Mouse (Mus musculus) right cerebral cortex, postnatal 10 days (tissue): ENCODE results near the gene M1ap.
A peak's percentile ranks its signal among the peaks of the same experiment; 100 is the strongest.

ENCODE experiments used
- DNase-seq, 2 experiments: peaks; one replicate each; pipeline ENCODE4 v3.0.0; 2021; ENCODE audit warnings: low spot score in 2 of 2

M1ap gene

DNA sequence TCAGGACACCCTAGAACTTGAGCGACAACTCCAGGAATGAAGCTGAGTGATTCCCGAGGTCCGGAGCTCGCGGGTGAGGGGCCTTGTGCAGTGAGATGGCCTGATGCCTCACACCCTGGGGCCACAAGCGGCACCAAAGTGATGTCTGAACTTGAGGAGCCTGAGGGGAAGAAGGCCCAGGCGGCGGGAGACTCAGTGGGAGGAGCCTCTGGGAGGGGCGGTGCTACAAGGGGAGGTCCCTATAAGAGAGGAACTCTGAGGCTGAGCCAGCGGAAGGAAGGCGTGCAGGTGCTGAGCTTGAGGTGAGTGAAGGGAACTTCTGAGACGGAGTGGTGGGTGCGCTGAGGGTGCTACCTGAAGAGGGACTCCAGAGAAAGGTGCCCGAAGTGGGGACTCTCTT lies at the start of gene M1ap:
TSS of gene M1ap (plus strand) at position 252 of the 400 bp plus-strand sequence.
- DNase-seq: no peak

DNA sequence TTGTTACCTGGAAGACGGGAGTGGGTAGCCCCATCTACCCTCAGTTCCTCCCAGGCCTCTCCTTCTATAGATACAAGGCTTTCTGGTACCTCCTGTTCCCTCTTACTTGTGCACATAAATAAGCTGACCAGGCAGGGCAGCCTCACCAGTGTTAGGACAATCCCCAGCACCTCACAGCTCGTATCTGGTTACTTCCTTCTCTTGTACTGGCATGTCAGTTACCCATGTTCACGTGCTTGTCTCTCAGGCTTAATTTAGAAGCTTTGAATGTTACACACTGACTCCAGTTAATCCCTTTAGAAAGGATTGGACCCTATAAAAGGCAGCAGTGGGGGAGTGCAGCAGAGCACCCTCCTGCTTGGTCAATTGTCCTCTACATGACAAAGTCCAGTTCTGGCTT lies 49.4 kb upstream of the M1ap start:
- DNase-seq: no peak

DNA sequence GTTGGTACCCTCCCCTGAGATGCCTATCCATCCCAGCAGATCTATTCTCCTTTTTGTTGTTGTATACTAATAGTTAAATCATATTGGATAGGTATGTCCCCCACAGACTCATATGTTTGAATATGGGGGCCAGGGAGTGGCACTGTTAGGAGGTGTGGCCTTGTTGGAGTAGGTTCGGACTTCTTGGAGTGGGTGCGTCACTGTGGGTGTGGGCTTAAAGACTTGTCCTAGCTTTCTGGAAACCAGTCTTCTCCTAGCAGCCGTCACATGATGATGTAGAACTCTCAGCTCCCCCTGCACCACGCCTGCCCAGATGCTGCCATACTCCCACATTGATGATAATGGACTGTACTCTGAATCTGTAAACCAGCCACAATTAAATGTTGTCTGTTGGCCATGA lies 48.5 kb upstream of the M1ap start:
- no peak for DNase-seq

DNA sequence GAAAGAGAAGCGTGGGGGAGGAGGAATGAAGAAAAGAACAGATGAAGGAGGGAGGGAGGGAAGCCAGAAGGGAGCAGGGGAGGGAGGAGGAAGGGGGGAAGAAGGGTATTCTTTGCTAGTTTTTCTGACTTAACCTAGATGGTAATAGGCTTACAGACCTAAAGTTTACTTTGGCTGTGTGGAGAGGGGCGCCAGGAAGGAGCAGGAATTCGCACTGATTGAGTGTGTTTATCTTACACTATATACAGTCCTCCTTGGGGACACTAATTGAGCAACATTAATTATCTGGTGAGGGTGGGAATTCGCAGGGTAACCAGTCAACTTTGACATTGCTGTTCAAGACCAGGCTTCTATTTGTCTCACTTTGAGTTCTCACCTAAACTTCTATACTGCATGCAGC lies 48.0 kb upstream of the M1ap start:
- no peak for DNase-seq

DNA sequence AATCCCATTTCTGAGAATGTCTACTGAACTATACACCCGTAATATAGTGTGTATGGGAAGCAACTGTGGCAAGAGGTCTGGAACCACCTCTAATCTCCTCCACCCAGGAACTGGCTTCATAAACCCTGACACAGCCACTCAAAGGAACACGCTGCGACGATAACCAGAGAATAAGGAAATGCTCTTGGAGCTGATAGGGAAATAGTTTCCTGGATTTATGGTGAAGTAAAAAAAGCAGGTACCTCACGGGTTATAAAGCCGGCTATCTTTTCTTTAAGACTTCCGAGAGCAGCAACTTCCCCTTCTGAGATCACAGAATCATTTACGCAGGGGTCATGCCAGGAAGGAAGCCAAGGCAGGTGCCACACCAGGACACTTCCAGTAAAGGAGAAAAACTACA lies 44.1 kb upstream of the M1ap start:
- no peak for DNase-seq

DNA sequence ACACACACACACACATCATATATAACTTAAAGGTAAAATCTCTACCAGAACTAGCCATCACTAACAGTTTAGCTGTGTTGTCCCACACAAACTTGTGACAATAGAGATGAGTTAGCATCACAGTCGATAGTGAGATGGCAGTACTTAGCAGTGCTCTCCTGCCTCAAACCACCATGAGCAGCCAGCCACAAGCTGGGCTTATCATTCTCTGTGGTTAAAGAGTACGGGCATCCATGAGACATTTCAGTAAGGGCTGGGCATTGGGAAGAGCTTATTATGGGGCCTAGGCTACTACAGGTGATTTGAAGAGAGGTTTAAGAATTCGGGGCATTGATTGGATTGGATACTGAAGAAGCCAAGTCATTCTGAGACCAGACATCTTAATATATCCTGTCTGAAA lies 39.7 kb upstream of the M1ap start:
- DNase-seq: no peak

DNA sequence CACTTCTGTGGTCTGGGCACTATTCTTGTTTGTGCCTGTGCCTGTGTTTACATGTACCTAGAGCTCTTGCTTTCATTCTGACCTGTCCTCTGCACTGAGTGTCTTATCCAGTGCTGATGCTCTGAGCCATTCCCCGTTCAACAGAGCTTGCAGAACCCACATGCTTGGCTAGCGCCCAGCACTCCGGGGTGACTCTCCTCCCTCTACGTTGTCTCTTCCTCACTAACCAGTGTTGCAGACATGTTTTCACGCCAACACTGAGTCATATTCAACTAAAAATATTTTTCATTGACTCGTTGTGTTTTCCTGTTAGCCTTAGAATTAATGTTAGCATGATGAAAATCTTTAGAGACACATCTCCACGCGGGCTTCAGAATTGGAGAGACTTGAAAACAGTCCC lies 38.7 kb upstream of the M1ap start:
- DNase-seq: no peak

DNA sequence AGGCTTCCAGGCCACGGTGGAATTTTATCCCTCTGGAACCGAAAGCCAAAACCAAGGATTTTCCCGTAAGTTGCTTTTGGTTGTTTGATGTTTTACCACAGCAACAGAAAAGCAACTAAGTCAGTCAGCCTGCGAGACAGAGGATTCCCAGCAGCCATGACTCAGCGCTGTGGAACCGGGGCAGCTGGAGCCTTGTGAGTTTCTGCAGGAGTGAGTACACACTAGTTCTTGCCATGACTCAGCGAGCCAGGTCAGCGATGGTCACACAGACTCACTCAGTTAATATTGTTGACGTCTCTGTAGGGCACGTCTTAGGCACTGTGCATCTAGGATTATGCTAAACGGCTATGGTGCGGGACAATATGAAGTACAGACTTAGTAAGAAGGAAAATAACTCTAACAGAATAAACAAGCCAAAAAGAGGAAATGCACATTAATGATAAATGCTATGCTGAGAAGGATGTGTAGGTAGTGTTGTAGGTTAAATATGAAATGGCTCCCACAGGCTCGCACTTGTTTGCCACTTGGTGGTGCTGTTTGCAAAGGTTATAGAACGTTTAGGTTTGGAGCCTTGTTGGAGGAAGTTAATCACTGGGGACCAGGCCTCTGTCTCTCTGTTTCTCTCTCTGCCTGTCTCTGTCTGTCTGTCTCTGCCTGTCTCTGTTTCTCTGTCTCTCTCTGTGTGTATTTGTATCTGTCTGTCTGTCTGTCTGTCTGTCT lies 37.4 kb upstream of the M1ap start:
- peak; percentile 57 to 60 for DNase-seq

DNA sequence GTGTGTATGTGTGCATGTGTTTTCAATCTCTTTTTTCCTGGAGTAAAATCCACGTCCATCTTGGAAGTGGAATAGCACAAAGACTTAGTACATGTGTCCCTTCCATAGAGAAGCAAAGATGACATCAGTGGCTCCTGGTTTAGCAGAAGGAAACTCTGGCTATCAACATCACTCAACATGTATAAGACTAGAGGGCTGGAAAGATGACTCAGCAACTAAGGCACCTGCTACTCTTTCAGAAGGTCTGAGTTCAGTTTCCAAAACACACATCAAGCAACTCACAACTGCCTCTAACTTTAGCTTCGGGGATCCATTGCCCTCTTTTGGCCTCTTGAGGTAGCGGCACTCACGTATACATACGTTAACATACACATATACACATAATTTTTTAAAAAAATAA lies 35.4 kb upstream of the M1ap start:
- no peak for DNase-seq

DNA sequence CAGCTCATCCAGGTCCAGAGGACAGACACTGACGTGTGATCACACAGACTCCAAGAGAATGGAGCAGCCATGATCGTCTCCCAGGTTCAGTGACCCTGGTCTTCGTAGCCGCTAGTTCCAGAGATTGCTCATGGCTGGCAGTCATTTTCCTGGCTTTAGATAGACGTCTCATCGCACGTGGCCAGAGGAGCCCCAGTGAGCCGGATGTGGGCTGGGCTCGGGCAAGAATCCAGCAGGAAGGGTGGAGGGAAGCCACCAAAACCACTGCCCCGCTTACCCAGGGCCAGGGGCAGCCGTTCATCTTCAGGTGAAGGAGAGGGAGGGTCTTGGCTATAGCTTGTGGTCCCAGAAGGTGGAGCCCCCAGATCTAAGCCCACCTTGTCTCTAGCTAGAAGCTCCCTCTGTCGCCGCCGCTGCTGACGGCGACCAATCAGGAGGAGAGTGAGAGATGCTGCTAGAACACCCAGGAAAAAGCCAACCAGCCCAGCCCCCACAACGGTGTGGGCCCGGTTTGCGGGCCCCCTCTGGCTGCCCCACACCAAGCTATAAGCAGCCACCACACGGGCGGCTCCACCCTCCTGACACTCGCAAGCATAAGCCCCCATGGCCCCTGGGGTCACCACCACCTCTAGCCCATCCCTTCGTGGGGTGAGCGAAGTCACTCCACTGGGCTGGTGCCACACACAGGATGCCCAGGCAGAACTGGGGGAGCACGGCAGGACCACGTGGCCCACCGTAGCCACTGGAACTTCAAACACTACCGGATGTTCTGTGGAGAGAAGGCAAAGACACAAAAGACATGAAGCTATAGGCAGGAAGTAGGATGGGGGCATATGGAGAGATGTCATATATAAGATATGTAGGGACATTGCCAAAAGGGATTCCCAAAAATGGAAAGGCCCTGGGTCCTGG lies 33.1 kb upstream of the M1ap start:
- no peak for DNase-seq

DNA sequence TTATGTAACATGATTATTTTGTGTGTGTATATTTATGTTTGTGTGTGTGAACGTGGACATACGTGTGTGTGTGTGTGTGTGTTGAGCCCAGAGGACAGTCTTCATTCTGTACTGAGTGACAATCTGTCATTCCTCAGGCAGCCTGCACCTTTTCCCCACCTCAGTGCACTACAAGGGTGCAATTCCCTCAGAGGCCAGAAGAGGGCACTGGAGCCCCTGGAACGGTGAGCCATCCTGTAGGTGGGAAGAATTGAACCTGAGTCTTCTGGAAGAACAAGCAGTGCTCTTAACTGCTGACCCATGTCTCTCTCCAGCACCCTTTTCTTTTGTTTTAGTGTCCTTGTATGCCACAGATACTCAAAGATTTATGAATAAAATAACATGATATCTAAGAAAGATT lies 30.8 kb upstream of the M1ap start:
- DNase-seq: peak; percentile 55 to 72

DNA sequence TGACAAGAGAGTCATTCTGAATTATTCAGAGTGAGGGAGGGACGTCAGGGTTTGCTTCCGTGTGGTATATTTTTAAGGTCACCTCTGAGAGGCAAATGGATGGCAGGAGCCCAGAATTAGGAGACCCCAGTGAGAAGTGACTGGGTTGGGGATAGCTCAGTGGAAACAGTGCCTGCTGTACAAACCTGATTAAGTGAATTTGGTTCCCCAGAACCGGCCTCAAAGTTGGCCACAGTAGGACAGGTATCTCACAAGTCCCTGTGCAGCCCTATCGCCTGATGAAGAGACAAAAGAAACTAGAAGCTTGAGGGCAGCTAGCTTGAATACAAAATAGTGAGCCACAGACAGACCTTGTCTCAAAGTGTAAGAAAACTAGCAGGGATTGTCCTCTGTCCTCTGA lies 30.2 kb upstream of the M1ap start:
- DNase-seq: no peak

DNA sequence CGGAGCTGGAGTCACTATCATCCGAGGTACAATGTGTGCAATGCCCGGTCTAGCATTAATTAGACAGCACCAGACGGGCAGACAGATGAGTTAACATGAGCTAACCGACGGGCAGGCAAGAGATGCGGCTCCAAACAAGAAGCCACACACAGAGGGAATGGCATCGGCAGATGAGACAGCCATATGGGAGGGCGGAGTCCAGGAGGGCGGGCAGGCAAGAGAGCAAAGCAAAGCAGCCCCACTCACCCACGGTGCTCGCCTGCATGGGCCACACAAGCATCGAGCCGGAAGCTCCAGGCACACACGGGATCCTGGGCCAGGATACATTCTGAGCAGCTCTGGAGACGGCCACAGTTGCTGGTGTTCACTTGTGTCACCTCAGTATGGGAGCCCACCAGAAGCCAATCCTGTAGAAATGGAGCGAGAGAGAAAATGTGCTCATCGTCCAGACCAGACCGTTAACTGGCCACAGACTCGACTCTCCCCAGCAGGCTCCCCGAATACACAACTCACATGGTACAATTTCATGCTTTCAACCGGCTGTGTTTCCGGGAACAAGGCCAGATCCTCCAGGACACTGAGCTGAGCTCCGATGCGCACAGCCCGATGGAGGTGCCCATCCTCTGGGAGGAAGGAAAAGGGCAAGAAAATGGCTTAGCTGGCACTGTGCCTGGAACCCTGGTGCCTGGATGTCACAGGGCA lies 29.5 kb upstream of the M1ap start:
- DNase-seq: peak; percentile 64 to 72

DNA sequence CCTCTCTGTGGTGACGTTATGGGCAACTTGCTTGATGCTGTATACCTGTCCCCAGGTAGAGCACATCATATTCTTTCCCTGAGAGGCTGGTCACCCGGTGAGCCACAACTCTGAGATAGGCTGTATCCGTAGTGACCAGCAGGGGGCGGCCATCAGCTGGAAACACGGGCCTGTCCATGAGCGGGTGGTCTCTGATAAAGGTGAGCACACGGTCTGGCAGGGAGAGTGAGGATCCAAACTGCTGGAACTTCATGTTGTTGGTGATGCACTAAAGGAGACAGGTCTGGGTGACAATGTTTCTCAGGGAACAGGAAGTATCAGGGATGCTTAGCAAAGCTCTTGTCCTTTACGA lies 28.9 kb upstream of the M1ap start:
- peak; percentile 62 to 69 for DNase-seq

DNA sequence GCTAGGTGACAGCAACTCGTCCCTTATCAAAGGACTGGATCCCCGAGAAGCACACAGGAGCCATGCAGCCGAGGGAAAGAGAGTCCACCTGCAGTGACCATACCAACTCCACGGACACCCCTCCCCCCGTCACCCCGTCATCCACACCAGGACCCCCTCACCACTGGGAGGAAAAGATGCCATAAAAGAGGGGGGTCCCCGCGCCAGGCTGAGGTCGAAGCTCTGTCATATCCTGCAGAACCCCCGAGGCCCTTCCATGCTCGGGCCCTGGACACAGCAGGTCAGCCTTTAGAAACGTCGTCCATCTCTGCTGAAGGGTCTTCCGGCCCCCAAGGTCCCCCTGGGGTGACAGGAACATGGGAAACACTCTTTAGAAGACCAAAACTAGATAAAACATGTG lies 28.3 kb upstream of the M1ap start:
- DNase-seq: no peak

DNA sequence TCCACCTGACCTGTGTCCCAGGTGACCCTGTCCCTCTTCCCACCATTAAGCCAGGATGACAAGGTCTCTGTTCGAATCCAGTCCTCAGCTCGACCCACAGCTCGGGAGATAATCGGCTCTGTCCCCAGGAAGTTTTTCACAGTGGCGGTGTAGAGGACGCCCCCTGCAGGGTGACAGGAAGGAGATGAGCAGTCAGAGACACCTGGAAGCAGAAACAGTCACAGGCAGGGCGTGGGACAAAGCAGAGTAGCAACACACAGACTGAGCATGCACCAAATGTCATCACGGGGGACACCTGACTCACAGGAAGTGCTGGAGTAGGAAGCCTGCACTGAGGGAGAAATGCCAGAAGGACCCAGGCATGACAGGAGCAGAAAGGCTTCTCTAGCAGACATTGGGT lies 27.2 kb upstream of the M1ap start:
- DNase-seq: no peak

DNA sequence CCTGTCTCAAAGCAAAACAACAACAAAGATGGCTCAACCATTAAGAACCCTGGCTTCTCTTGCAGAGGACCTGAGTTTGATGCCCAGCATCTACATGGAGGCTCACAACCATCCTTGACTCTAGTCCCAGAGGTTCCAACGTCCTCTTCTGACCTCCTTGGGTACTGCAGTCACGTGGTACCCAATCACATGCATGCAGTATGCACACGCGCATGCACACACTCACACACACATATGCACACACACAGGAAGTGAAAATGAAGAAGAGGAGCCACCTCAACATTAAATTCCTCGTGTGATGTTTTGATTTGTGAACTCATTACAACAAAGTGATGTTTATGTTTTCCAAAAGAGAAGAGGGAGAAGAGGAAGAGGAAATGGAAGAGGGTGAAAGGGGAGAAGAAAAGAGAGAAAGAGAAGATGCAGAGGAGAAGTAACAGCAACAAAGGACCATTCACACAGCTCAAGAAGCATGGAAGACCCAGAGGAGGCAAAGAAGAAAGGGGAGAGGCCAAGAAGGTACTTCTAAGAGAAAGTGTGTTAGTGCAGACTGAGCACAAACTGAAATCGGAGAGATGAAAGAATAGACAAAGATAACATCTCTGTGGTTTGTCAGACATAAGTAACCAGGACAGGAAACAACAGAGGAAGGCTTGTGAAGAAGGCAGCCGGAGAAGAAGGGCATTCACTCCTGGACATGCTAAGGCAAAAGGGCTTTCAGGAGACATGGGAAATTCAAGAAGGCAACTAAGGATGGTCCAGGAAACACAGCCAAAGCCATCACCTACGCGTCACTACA lies 25.1 kb upstream of the M1ap start:
- DNase-seq: no peak

DNA sequence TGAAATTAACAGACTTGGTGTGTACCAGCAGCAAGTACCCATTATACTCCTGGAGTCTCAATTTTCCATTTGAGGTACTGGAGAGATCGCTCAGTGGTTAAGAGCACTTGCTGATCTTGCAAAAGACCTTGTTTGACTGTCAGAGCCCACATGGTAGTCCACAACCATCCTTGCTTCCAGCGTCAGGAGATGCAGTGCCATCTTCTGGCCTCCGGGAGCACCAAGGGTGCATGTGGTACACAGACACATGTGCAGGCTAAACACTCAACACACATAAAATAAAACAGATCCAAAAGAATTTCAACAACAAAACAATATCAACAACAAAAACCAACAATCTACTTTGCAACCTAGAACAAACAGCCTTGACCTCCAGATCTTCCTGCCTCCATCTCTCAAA lies 21.7 kb upstream of the M1ap start:
- no peak for DNase-seq

DNA sequence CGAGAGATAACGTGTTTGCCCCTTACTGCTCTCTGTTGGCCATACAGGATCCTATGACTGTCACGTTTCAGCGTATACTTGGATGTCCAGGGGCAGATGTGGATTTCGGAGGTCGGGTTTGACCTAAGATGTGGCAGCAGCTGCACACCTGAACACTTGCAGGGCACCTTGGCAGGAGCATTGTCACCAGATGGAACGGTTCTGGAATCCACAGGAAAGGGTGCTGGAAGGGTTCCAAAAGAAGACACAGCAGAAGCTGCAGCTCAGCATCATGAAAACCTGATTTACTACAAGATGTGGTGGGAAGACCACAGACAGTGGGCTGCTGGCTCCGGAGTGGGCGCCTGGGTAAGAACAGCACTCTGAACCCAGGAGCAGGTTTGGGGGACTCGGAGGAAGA lies 20.6 kb upstream of the M1ap start:
- DNase-seq: no peak

DNA sequence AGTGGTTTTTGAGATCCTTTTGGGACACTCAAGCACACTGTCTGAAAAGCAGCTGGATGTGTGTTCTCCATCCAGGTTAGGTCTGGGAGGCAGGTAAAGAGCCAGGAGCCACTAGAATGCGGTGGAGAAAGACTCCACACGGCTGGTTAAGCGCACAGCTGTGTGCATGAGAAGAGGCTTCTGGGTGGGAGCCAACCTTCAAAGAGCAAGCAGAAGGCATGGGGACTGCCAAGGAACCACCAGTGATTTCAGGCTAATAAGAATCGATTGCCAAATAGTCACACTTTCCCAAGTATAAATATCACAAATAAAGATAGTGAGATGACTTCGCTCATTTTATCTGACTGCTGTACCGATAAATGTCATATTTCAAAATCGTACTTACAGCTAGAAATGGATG lies 20.2 kb upstream of the M1ap start:
- DNase-seq: no peak

DNA sequence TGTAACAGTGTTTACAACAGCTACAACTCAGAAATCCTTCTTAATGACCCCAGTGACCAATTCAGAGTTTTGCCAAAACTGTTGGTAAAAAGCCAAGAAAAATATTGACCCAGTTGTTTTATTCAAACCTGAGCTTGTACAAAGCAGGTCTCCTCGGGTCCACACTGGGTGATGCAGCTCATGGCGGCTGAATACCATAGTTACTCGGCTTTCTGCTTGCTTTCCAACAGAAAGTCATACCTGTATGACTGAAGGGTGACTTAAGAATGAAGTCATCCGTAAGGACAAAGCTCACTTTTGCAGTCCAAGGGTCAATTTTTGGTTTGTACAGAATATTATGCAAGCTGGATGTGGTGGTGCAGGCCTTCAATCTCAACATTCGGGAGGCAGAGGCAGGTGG lies 19.1 kb upstream of the M1ap start:
- no peak for DNase-seq
